Mouse (Mus musculus): ENCODE measurements around the gene Gm9817. TPM values are rescaled to one million over a fixed set of nuclear protein-coding genes. Genes with fewer than 3 reads are reported as not detected.

Gene Gm9817
- total RNA-seq, 2 experiments from 2014 or later = 0.11 to 0.14 TPM

- DNase-seq (ENCODE audit: low spot score in 2 of 2) = no peak
Observed at GRCm38 (mm10) chr13:45088796-45089221, 10.3 kb downstream of the Gm9817 start.

GRCm38 (mm10) chr13:45089846-45090245, 11.4 kb downstream of the Gm9817 start:
- no peak for DNase-seq (ENCODE audit: low spot score in 2 of 2)

- DNase-seq (ENCODE audit: low spot score in 2 of 2) = no peak
Observed at GRCm38 (mm10) chr13:45092816-45093215, 14.3 kb downstream of the Gm9817 start.

GRCm38 (mm10) chr13:45095028-45095427, 16.5 kb downstream of the Gm9817 start:
- DNase-seq (ENCODE audit: low spot score in 2 of 2) = no peak

- no peak for DNase-seq (ENCODE audit: low spot score in 2 of 2)
Observed at GRCm38 (mm10) chr13:45099582-45100229, 21.2 kb downstream of the Gm9817 start.

- no peak for DNase-seq (ENCODE audit: low spot score in 2 of 2)
Observed at GRCm38 (mm10) chr13:45106480-45106879, 28.0 kb downstream of the Gm9817 start.

- DNase-seq (ENCODE audit: low spot score in 2 of 2) = no peak
Observed at GRCm38 (mm10) chr13:45108851-45109390, 30.4 kb downstream of the Gm9817 start.

- DNase-seq (ENCODE audit: low spot score in 2 of 2) = no peak
Observed at GRCm38 (mm10) chr13:45118375-45118774, 39.9 kb downstream of the Gm9817 start.

DNA sequence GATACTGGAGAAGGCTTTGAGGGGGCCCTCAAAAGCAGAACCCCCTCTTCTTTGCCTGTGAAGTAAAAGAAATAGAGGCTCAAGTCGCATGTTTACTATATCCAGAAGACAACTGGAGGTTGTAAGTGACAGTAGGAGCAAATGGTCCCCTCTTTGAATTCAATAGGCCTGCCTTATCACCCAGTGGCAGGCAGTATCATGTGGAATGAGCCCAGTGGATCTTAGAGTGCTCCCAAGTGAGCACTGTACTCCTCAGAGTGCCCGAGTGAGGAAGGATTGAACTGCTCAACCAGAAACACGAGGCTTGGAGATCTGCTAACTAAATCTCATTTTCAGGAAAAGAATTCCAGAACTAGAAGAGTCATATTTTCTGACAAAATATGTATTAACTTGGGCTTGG, 40.3 kb downstream of the Gm9817 start:
- DNase-seq (ENCODE audit: low spot score in 2 of 2) = no peak

Other genes with a start within 250 kb of the Gm9817 start
- 10 to 100 TPM; 50.3 to 53.3 TPM for gene Dtnbp1, start 76.5 kb upstream of the Gm9817 start, total RNA-seq (2021)

Data from adrenal gland, postnatal 4 days (tissue).